Mouse (Mus musculus): ENCODE results near the gene Pde1a. TPM values are rescaled to one million over a fixed set of nuclear protein-coding genes. Genes with fewer than 3 reads are reported as not detected.

Pde1a gene
- polyA plus RNA-seq (2015; fragmentation: Nextera tagmentation; extraction: Ambion mirVana) = 2.5 and 3.8 TPM in 2 replicates

DNA sequence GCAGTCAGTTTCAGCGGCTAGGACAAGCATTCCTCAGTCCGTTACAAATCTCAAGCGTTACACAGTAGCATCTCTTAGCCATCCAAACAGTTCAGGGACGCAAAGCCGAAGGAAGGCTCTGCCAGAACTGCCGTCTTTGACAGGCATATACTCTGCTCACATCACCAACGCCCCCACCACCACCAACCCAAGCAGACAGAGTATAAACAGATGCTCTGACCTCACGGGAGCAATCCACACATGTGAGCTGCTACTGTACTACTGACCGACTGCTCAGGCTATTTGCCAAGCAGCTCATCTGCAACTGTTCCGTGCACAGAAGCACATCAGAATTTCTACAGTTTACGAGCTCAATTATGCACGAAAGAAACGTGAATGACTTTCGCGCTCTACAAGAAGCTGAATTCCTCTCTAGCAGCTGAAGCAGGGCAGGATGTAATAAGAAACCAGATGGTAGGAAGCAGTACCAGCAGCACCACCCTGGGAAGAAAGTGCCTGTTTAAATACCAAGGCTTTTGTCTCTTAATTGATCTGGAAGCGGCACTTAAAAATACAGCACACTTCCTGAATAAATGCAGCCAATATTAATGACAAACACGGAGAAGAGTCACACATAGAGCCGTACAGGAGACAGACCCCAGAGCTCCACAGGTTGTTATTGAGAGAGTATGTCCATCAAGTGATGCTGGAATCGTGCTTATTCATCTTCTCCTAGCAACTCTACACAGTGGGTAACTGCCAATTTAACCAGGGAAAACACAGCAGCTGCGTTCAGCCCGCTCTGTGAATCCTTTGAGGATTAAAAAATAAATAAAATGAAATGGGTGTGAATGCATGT, at the start of gene Pde1a:
Gene Pde1a, minus strand, starts transcription at position 598 of the 838 bp plus-strand sequence.
- ATAC-seq (ENCODE audit: insufficient read depth) = no peak
- Histone ChIP-seq H3K4me2 (peak within 1 kb of the TSS; percentile 23), H3K4me3 (replicated peaks) (no peak within 1 kb of the TSS), H3K4me1 (replicated peaks) (no peaks in the 10 kb centered on the region), H3K36me3 (replicated peaks) (no peaks in the 10 kb centered on the region), H3K27me3 (no peaks in the 10 kb centered on the region), H3K27ac (replicated peaks) (no peak within 1 kb of the TSS), H3K9ac (no peak within 1 kb of the TSS), H3K9me3 (replicated peaks) (no peaks in the 10 kb centered on the region)
- WGBS (ENCODE audit: insufficient replicate concordance) = 26% methylated on average over 21 of the region's 21 CpGs

DNA sequence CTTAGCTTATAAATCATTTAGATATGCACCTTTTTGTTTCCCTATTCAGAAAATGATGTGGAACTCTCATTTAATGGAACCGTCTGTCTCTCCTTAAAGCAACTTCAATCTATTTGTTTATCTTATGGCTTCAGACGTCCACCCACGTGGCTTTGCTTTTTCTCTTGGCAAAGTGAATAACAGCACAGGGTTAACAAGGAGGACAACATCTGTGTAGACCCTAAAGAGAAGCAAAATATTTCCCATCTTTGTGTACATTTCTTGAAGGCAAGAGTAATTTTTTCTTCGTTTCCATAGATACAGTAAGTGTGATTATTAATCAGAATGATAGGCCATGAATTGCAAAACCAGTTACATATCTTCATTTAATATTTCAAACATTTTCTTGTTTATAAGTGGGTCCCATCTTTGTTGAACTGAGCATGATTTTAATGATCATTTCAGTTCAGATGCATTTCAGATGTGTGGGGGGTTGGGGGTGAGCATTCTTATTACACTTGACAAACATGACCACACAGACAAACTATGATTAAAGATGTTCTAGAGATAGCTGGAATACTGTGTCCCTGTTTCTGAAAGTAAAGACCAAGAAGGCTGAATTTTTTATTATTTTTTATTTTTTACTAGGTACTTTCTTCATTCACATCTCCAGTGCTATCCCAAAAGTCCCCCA, 49.5 kb upstream of the Pde1a start:
- no peaks in the 10 kb centered on the region for H3K36me3 ChIP-seq (replicated peaks)
- WGBS (ENCODE audit: insufficient replicate concordance) = 47% methylated on average over 4 of the region's 4 CpGs

GRCm38 (mm10) chr2:80178154-80178553, 48.9 kb upstream of the Pde1a start:
- H3K4me2 ChIP-seq = no peak overlapping the region
- no peaks in the 10 kb centered on the region for H3K27me3 ChIP-seq
- WGBS (ENCODE audit: insufficient replicate concordance) = 49% methylated on average over 3 of the region's 3 CpGs
- H3K9me3 ChIP-seq (replicated peaks) = no peaks in the 10 kb centered on the region
- H3K27ac ChIP-seq (replicated peaks) = no peak overlapping the region
- H3K9ac ChIP-seq = no peak overlapping the region
- H3K4me3 ChIP-seq (replicated peaks) = no peak overlapping the region
- ATAC-seq (ENCODE audit: insufficient read depth) = no peak
- H3K36me3 ChIP-seq (replicated peaks) = no peaks in the 10 kb centered on the region
- no peaks in the 10 kb centered on the region for H3K4me1 ChIP-seq (replicated peaks)

More for the DNA sequence above, 49.5 kb upstream of the Pde1a start:
- Histone ChIP-seq H3K4me2 (no peak overlapping the region), H3K9me3 (replicated peaks) (no peaks in the 10 kb centered on the region), H3K4me1 (replicated peaks) (no peaks in the 10 kb centered on the region), H3K27me3 (no peaks in the 10 kb centered on the region), H3K9ac (no peak overlapping the region), H3K4me3 (replicated peaks) (no peak overlapping the region), H3K27ac (replicated peaks) (no peak overlapping the region)
- no peak for ATAC-seq (ENCODE audit: insufficient read depth)

- no peak overlapping the region for H3K27ac ChIP-seq (replicated peaks)
- H3K4me1 ChIP-seq (replicated peaks) = no peaks in the 10 kb centered on the region
- H3K9me3 ChIP-seq (replicated peaks) = no peaks in the 10 kb centered on the region
- ATAC-seq (ENCODE audit: insufficient read depth) = no peak
- H3K4me3 ChIP-seq (replicated peaks) = no peak overlapping the region
- H3K9ac ChIP-seq = no peak overlapping the region
- H3K36me3 ChIP-seq (replicated peaks) = no peaks in the 10 kb centered on the region
- no peaks in the 10 kb centered on the region for H3K27me3 ChIP-seq
- WGBS (ENCODE audit: insufficient replicate concordance) = 57% methylated on average over 1 of the region's 1 CpGs
- no peak overlapping the region for H3K4me2 ChIP-seq
These were observed 38.8 kb upstream of the Pde1a start for GRCm38 (mm10) chr2:80168103-80168502.

GRCm38 (mm10) chr2:80158784-80159183, 29.5 kb upstream of the Pde1a start:
- H3K9ac ChIP-seq = no peak overlapping the region
- WGBS (ENCODE audit: insufficient replicate concordance) = 39% methylated on average over 2 of the region's 2 CpGs

GRCm38 (mm10) chr2:80158196-80158595, 28.9 kb upstream of the Pde1a start:
- 52% methylated on average over 3 of the region's 3 CpGs for WGBS (ENCODE audit: insufficient replicate concordance)
- Histone ChIP-seq H3K4me1 (replicated peaks) (no peaks in the 10 kb centered on the region), H3K4me3 (replicated peaks) (no peak overlapping the region), H3K9me3 (replicated peaks) (no peaks in the 10 kb centered on the region), H3K36me3 (replicated peaks) (no peaks in the 10 kb centered on the region), H3K27me3 (no peaks in the 10 kb centered on the region), H3K9ac (no peak overlapping the region), H3K4me2 (no peak overlapping the region), H3K27ac (replicated peaks) (no peak overlapping the region)
- ATAC-seq (ENCODE audit: insufficient read depth) = no peak

More at GRCm38 (mm10) chr2:80158784-80159183, 29.5 kb upstream of the Pde1a start:
- H3K36me3 ChIP-seq (replicated peaks) = no peaks in the 10 kb centered on the region
- H3K9me3 ChIP-seq (replicated peaks) = no peaks in the 10 kb centered on the region
- H3K4me2 ChIP-seq = no peak overlapping the region
- no peak for ATAC-seq (ENCODE audit: insufficient read depth)
- no peak overlapping the region for H3K27ac ChIP-seq (replicated peaks)
- H3K4me3 ChIP-seq (replicated peaks) = no peak overlapping the region
- H3K4me1 ChIP-seq (replicated peaks) = no peaks in the 10 kb centered on the region
- H3K27me3 ChIP-seq = no peaks in the 10 kb centered on the region

- no peaks in the 10 kb centered on the region for H3K36me3 ChIP-seq (replicated peaks)
- no peak for ATAC-seq (ENCODE audit: insufficient read depth)
- H3K27me3 ChIP-seq = no peaks in the 10 kb centered on the region
- H3K9ac ChIP-seq = no peak overlapping the region
- no peak overlapping the region for H3K27ac ChIP-seq (replicated peaks)
- H3K4me2 ChIP-seq = no peak overlapping the region
- 45% methylated on average over 6 of the region's 6 CpGs for WGBS (ENCODE audit: insufficient replicate concordance)
- H3K4me1 ChIP-seq (replicated peaks) = no peaks in the 10 kb centered on the region
- H3K9me3 ChIP-seq (replicated peaks) = no peaks in the 10 kb centered on the region
- no peak overlapping the region for H3K4me3 ChIP-seq (replicated peaks)
These were observed 20.8 kb upstream of the Pde1a start for GRCm38 (mm10) chr2:80150019-80150418.

DNA sequence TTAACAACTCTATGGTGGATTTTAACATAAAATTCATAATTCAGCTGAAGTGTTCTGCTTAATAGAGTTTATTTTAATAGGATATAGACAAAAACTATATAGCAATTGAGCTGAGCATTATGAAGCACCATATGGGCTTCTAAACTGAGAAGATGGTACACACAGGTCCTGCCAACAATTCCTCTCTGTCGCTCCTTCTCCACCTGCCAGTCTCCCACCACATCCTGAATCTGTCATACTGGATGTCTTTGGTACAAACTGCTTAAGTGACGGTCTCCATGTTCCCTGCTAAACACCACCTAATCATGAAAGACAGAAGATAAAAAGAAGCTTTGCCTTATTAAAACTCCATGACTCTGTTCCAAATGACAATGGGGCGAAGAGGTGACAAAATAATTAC, 20.1 kb upstream of the Pde1a start:
- no peak overlapping the region for H3K27ac ChIP-seq (replicated peaks)
- 50% methylated on average over 3 of the region's 3 CpGs for WGBS (ENCODE audit: insufficient replicate concordance)
- no peak overlapping the region for H3K4me3 ChIP-seq (replicated peaks)
- no peak overlapping the region for H3K9ac ChIP-seq
- no peaks in the 10 kb centered on the region for H3K9me3 ChIP-seq (replicated peaks)
- H3K27me3 ChIP-seq = no peaks in the 10 kb centered on the region
- H3K36me3 ChIP-seq (replicated peaks) = no peaks in the 10 kb centered on the region
- H3K4me2 ChIP-seq = no peak overlapping the region
- H3K4me1 ChIP-seq (replicated peaks) = no peaks in the 10 kb centered on the region
- no peak for ATAC-seq (ENCODE audit: insufficient read depth)

- Histone ChIP-seq H3K27ac (replicated peaks) (no peak overlapping the region), H3K4me3 (replicated peaks) (no peak overlapping the region), H3K36me3 (replicated peaks) (no peaks in the 10 kb centered on the region), H3K9ac (no peak overlapping the region), H3K4me1 (replicated peaks) (no peaks in the 10 kb centered on the region), H3K9me3 (replicated peaks) (no peaks in the 10 kb centered on the region), H3K4me2 (no peak overlapping the region), H3K27me3 (no peaks in the 10 kb centered on the region)
- ATAC-seq (ENCODE audit: insufficient read depth) = no peak
- 68% methylated on average over 3 of the region's 3 CpGs for WGBS (ENCODE audit: insufficient replicate concordance)
These were observed 5.8 kb upstream of the Pde1a start for GRCm38 (mm10) chr2:80135076-80135475.

GRCm38 (mm10) chr2:80132677-80133076, 3.4 kb upstream of the Pde1a start:
- H3K36me3 ChIP-seq (replicated peaks) = no peaks in the 10 kb centered on the region
- no peak for ATAC-seq (ENCODE audit: insufficient read depth)
- H3K27ac ChIP-seq (replicated peaks) = no peak overlapping the region
- H3K4me3 ChIP-seq (replicated peaks) = no peak overlapping the region
- WGBS (ENCODE audit: insufficient replicate concordance) = 47% methylated on average over 3 of the region's 3 CpGs
- H3K4me2 ChIP-seq = no peak overlapping the region
- no peaks in the 10 kb centered on the region for H3K27me3 ChIP-seq
- H3K9me3 ChIP-seq (replicated peaks) = no peaks in the 10 kb centered on the region
- H3K4me1 ChIP-seq (replicated peaks) = no peaks in the 10 kb centered on the region
- H3K9ac ChIP-seq = no peak overlapping the region

- 57% methylated on average over 4 of the region's 4 CpGs for WGBS (ENCODE audit: insufficient replicate concordance)
- Histone ChIP-seq H3K9me3 (replicated peaks) (no peaks in the 10 kb centered on the region), H3K9ac (no peak overlapping the region), H3K27ac (replicated peaks) (no peak overlapping the region), H3K4me3 (replicated peaks) (no peak overlapping the region), H3K27me3 (no peaks in the 10 kb centered on the region), H3K36me3 (replicated peaks) (no peaks in the 10 kb centered on the region), H3K4me2 (no peak overlapping the region), H3K4me1 (replicated peaks) (no peaks in the 10 kb centered on the region)
- ATAC-seq (ENCODE audit: insufficient read depth) = no peak
These were observed 2.6 kb downstream of the Pde1a start for GRCm38 (mm10) chr2:80126663-80127062.

All from liver, embryonic 15.5 days (tissue).